Mouse (Mus musculus) embryonic facial prominence, embryonic 13.5 days (tissue): Measurements from ENCODE around the gene E2f7. TPM values are rescaled to one million over a fixed set of nuclear protein-coding genes. Genes with fewer than 3 reads are reported as not detected.
"Not testable (repeated sequence)": the region's sequence is repeated elsewhere in the genome, so short reads cannot be mapped to it uniquely, and the experiment has no call there.

Experiments
- ATAC-seq: fragments of 200-750 bp; cut with Nextera tagmentation; 2 replicates; pipeline ENCODE4 v1.8.0; 2017; ENCODE audit warnings: low read depth; ENCODE audit not compliant: insufficient number of reproducible peaks, insufficient read depth, low FRiP score, low TSS enrichment
- H3K27ac ChIP-seq: fragments of 300-500 bp; sonication (generic); 2 replicates; pipeline ENCODE4 v1.5.1; 2015; ENCODE audit warnings: moderate library complexity, mild to moderate bottlenecking, inconsistent platforms
- H3K27me3 ChIP-seq: fragments of 300-500 bp; sonication (generic); 2 replicates; pipeline ENCODE4 v1.6.1; 2015; ENCODE audit warnings: mild to moderate bottlenecking, inconsistent platforms
- H3K36me3 ChIP-seq: fragments of 300-500 bp; sonication (generic); 2 replicates; pipeline ENCODE4 v1.6.1; 2015; ENCODE audit warnings: mild to moderate bottlenecking, inconsistent platforms
- H3K4me1 ChIP-seq: fragments of 300-500 bp; sonication (generic); 2 replicates; pipeline ENCODE4 v1.6.1; 2015; ENCODE audit warnings: inconsistent platforms
- H3K4me2 ChIP-seq: fragments of 300-500 bp; sonication (generic); 2 replicates; pipeline ENCODE4 v1.6.1; 2015; ENCODE audit warnings: moderate library complexity, mild to moderate bottlenecking, inconsistent platforms
- H3K4me3 ChIP-seq: fragments of 300-500 bp; sonication (generic); 2 replicates; pipeline ENCODE4 v1.5.1; 2015; ENCODE audit warnings: mild to moderate bottlenecking, inconsistent platforms
- H3K9ac ChIP-seq: fragments of 300-500 bp; sonication (generic); 2 replicates; pipeline ENCODE4 v1.6.1; 2015; ENCODE audit warnings: mild to moderate bottlenecking, inconsistent platforms
- H3K9me3 ChIP-seq: fragments of 300-500 bp; sonication (generic); 2 replicates; pipeline ENCODE4 v1.6.1; 2016; ENCODE audit warnings: inconsistent platforms
- WGBS: fragments of 180-500 bp; shearing (Covaris S2); methylation state at CpG from one replicate; pipeline ENCODE4 v1.1.7; 2015; ENCODE audit warnings: mixed read lengths; 5-methylcytosine and 5-hydroxymethylcytosine counted together
- polyA plus RNA-seq: library from polyadenylated mRNA; unstranded; fragments of >200 nt; fragmentation: Nextera tagmentation; extraction: Ambion mirVana; gene quantifications from 2 replicates; pipeline ENCODE4 v1.2.1, GENCODE M21; 2015

The E2f7 gene
- polyA plus RNA-seq, 1 experiment from 2014 or later: 24.3 TPM

DNA sequence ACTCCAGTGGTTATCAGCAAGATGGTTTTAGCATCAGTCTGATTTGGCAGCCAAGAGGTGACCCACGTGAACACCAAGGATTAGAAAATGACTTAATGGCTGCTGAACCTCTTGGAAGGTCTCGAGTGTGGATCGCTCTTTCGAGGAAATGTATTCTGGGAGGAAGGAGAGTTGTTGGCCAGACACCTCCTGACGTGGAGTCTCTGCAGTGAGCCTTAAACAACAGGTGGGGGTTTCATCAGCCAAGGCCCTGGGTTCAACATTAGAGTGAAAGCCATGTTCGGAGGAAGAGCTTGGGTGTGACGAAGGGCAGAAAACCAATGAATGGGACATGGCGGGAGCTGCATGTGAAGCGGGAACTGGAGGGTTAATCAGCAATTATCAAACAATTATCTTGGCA is 3.8 kb downstream of the E2f7 start:
- Histone ChIP-seq H3K4me1 (peaks cover 16% of the 10 kb centered on the region), H3K9me3 (no peaks in the 10 kb centered on the region), H3K9ac (no peak overlapping the region), H3K27ac (no peak overlapping the region), H3K4me2 (no peak overlapping the region), H3K36me3 (peaks cover 53% of the 10 kb centered on the region), H3K4me3 (no peak overlapping the region), H3K27me3 (no peaks in the 10 kb centered on the region)
- no peak for ATAC-seq
- 96% methylated on average over 9 of the region's 9 CpGs for WGBS

DNA sequence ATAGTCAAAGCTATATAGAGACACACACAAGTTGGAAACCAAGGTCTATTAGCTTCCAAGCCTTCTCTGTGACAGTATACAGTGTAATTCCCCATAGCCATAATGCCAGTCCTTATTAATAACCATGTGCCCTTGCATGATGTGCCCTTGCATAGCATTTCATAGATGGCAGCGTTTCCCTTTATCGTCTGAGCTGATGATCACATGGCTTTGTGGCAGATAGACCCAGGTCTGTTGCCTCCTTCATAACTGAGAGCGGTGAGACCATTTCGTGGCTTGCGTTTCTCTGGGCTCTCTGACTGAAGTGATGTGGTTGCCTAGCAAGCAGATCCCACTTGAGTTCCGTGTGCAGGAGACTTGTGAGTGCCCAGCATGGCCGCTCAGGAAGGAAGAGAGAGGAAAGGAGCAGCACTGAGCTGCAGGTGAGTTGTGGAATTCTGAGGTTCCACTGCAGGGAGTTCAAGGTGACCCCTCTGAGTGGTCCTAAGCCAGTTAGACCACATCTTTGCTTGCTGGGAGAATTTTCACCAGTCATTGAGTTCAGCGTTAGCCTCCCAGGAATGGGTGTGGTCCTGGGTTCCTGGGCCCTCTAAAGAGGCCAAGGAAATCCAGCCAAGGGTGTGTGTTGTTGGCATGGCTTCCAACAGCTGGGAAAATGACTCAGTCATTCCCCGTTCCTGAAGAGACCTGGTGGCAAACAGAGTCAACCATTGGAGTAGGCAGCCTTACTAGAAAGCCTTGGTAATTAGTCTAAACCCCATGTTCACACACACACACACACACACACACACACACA is 4.5 kb downstream of the E2f7 start:
- 97% methylated on average over 9 of the region's 9 CpGs for WGBS
- no peak overlapping the region for H3K27ac ChIP-seq
- H3K9ac ChIP-seq: no peak overlapping the region
- H3K4me1 ChIP-seq: peaks cover 15% of the 10 kb centered on the region
- no peak overlapping the region for H3K4me2 ChIP-seq
- H3K4me3 ChIP-seq: no peak overlapping the region
- peaks cover 59% of the 10 kb centered on the region for H3K36me3 ChIP-seq
- H3K27me3 ChIP-seq: no peaks in the 10 kb centered on the region
- ATAC-seq: no peak
- H3K9me3 ChIP-seq: no peaks in the 10 kb centered on the region

DNA sequence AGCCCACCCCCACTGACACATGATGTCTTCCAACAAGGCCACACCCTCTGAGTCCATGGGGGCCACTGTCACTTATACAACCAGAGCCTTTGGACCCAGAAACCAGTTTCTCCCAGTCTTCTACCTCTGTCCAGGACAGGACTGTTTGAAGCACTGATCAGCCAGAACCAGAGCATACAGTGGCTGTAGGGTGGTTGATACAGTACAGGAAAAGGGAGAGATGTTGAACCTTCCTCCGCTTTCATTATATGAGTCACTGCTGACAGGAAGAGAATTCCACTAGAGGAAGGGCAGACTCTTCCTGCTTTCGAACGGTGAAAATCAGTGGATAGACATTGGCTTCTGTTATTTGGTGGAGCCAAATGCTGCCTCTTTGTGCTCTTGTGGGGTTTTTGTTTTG is 7.6 kb downstream of the E2f7 start:
- Histone ChIP-seq H3K4me1 (no peaks in the 10 kb centered on the region), H3K36me3 (peaks cover 83% of the 10 kb centered on the region), H3K9me3 (0 out of 2 replicates have a peak, but pooled peaks cover 2% of the 10 kb centered on the region), H3K27me3 (no peaks in the 10 kb centered on the region), H3K4me2 (no peak overlapping the region), H3K9ac (no peak overlapping the region), H3K4me3 (no peak overlapping the region), H3K27ac (no peak overlapping the region)
- no peak for ATAC-seq
- WGBS: 88% methylated on average over 3 of the region's 3 CpGs

DNA sequence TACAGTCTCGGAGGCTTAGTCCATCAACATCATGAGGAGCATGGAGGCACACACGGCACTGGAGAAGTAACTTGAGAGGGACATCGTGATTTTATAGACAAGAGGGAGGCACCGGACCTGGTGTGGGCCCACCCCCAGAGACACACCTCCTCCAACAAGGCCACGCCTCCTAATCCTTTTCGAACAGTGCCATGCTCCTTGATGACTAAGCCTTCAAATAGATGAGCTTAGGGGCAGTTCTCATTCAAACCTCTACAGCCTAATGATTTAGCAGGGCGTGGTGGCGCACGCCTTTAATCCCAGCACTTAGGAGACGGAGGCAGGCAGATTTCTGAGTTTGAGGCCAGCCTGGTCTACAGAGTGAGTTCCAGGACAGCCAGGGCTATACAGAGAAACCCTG is 10.3 kb downstream of the E2f7 start:
- H3K4me3 ChIP-seq: no peak overlapping the region
- H3K27me3 ChIP-seq: no peaks in the 10 kb centered on the region
- H3K4me1 ChIP-seq: no peaks in the 10 kb centered on the region
- no peak for ATAC-seq
- no peak overlapping the region for H3K27ac ChIP-seq
- no peak overlapping the region for H3K4me2 ChIP-seq
- WGBS: 95% methylated on average over 10 of the region's 10 CpGs
- H3K9me3 ChIP-seq: 0 out of 2 replicates have a peak, but pooled peaks cover 2% of the 10 kb centered on the region
- peaks cover 72% of the 10 kb centered on the region for H3K36me3 ChIP-seq
- no peak overlapping the region for H3K9ac ChIP-seq

DNA sequence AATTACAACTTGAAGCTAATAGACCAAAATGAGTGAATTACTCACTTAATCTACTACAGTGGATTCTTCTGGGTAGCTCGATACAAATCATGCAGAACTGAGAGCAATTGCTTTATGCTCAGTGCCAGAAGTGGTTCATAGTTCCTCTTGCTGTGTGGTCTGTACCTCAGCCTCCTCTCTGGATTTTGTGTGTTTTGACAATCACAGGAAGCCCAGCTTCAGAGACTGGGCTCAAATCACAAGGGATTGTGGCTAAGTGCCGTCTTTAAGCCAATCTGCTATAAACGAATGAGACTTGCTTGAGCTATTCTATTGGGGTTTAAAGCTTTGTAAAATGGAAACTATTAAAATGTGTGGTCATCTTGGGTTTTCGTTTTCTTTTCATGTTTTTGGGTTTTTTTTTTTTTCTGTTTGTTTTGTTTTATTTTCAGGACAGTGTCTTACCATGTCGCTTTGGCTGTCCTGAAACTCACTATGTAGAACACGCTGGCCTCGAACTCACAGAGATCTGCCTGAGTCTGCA is 11.1 kb downstream of the E2f7 start:
- Histone ChIP-seq H3K36me3 (peaks cover 74% of the 10 kb centered on the region), H3K27ac (no peak overlapping the region), H3K9me3 (0 out of 2 replicates have a peak, but pooled peaks cover 2% of the 10 kb centered on the region), H3K27me3 (no peaks in the 10 kb centered on the region), H3K4me1 (no peaks in the 10 kb centered on the region), H3K4me3 (no peak overlapping the region), H3K4me2 (no peak overlapping the region), H3K9ac (no peak overlapping the region)
- 78% methylated on average over 7 of the region's 7 CpGs for WGBS
- ATAC-seq: no peak

DNA sequence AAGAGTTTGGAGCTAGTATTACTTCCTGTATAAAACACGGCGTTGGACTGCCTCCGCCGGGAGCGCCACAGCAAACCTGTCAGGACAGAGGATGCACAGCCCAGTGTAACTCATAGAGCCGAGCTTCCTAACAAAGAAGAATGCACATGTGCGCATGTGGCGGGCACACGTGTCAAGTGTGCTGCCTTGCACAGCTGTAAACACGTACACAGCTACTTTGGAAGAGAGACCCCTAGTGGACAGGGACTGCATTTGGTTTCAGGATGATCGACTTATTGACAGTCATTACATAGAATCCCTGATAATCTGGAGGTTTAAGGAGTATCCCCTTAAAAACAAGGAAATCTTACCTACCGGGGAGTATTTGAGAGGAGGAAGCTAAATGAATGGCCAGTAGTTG is 15.3 kb downstream of the E2f7 start:
- 56% methylated on average over 7 of the region's 12 CpGs for WGBS
- not testable (repeated sequence) for H3K4me3 ChIP-seq, H3K9me3 ChIP-seq, H3K4me2 ChIP-seq, H3K27ac ChIP-seq, H3K27me3 ChIP-seq, ATAC-seq, H3K4me1 ChIP-seq, H3K9ac ChIP-seq
- peaks cover 76% of the 10 kb centered on the region for H3K36me3 ChIP-seq

DNA sequence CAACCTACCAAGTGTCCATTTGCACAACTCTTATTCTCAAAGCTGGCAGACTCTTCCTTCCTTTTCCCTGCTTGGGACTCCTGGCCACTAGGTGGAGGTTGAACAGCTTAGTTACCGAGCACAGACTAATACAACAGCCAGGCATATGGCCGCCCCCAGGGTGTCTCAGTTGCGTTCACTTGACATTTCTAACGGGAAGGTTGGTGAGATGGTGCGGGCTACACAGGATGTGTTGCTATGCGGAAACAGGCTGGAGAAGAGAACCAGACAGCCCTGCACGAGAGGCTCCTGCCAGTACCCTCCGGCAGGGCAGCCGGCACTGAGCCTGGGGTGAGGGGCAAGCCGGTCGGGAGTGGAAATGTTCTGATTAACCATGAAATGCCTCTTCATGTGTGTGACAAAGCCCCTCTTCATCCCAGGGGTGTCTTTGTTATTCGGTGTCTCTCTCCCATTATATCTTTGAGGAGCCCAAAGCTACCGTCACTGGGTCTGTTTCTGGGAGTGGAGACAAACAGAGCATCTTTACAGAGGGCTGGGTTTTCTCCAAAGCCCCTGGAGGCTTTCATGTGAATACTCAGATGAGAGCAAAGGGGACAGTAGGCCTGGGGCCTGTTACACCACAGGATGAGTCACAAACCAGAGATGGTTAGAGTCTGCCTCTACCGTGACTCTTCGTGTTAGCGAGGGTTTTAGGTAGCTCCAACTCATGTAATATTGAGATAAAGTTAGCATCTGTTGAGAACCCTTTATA is 17.1 kb downstream of the E2f7 start:
- WGBS: 52% methylated on average over 16 of the region's 16 CpGs
- Histone ChIP-seq H3K9ac (no peak overlapping the region), H3K27ac (no peak overlapping the region), H3K27me3 (no peaks in the 10 kb centered on the region), H3K9me3 (no peaks in the 10 kb centered on the region), H3K4me3 (no peak overlapping the region), H3K4me1 (0 out of 2 replicates have a peak, but pooled peaks cover 4% of the 10 kb centered on the region), H3K36me3 (peaks cover 81% of the 10 kb centered on the region), H3K4me2 (peak overlapping the region; percentile 14; the same call in 1 of the 2 replicates)
- no peak for ATAC-seq

DNA sequence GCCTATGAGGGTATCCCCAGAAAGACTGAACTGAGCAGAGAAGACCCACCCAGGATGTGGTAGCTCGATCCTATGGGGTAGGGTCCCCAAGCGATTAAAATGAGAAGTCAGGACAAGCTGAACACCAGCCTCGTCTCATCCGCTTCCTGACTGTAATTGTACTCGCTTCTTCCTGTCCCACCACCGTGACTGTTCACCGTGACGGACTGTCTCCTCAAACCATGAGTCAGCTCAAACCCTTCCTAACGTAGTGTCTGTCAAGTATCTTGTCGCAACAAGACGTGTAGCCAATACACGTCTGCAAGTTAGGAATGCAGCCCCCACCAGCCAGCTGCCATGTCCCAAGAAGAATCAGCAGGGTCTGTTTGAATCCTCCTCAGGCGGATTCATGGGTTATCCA is 18.2 kb downstream of the E2f7 start:
- 94% methylated on average over 13 of the region's 13 CpGs for WGBS
- H3K27me3 ChIP-seq: no peaks in the 10 kb centered on the region
- ATAC-seq: no peak
- no peak overlapping the region for H3K27ac ChIP-seq
- no peaks in the 10 kb centered on the region for H3K9me3 ChIP-seq
- H3K9ac ChIP-seq: no peak overlapping the region
- no peak overlapping the region for H3K4me2 ChIP-seq
- H3K4me3 ChIP-seq: no peak overlapping the region
- H3K4me1 ChIP-seq: 0 out of 2 replicates have a peak, but pooled peaks cover 4% of the 10 kb centered on the region
- H3K36me3 ChIP-seq: peaks cover 86% of the 10 kb centered on the region

DNA sequence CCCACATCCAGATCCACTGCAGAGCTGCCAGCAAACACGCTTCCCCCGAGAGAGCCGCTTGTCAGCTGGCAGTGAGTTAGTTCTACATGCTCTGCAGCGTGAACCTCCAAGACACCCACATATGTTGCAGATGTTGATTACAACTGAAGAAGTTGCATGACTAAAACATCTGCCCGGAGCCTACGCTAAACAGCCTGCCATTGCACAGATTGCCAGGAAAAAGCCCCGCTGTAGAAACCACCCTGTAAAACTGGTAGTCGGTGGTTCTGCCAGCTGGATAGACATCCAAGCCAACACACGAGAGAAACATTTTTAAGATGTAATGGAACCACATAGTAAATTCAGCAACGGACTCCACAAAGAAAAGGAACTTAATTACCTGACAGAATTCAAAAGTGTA is 24.3 kb downstream of the E2f7 start:
- no peaks in the 10 kb centered on the region for H3K9me3 ChIP-seq
- H3K4me2 ChIP-seq: no peak overlapping the region
- H3K9ac ChIP-seq: no peak overlapping the region
- peaks cover 88% of the 10 kb centered on the region for H3K36me3 ChIP-seq
- no peaks in the 10 kb centered on the region for H3K4me1 ChIP-seq
- no peak for ATAC-seq
- no peak overlapping the region for H3K4me3 ChIP-seq
- WGBS: 79% methylated on average over 10 of the region's 10 CpGs
- H3K27me3 ChIP-seq: no peaks in the 10 kb centered on the region
- H3K27ac ChIP-seq: no peak overlapping the region

DNA sequence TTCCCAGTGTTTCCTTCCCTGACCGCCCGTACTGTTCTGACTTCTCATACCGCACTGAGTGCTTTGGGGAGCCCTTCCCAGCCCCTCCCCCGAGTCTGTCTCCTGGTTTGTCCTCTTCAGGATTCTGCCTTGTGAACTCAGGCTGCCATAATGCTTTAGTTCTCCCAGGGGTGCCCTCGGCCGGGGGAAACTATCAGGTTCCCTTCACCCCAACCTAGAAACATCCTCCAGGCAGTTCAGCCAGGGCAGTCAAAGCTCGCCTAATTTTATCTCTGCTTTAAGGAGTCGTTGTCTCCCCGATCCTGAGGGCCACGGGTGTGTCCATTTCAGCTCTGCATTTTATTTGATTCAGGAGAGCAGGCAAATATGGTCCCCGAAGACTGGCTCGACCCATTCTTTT is 28.0 kb downstream of the E2f7 start:
- no peak overlapping the region for H3K27ac ChIP-seq
- no peaks in the 10 kb centered on the region for H3K9me3 ChIP-seq
- peaks cover 83% of the 10 kb centered on the region for H3K36me3 ChIP-seq
- H3K4me2 ChIP-seq: no peak overlapping the region
- no peak overlapping the region for H3K9ac ChIP-seq
- WGBS: 92% methylated on average over 12 of the region's 12 CpGs
- no peak for ATAC-seq
- no peaks in the 10 kb centered on the region; the same call in 1 of the 2 replicates for H3K4me1 ChIP-seq
- H3K4me3 ChIP-seq: no peak overlapping the region
- no peaks in the 10 kb centered on the region for H3K27me3 ChIP-seq

DNA sequence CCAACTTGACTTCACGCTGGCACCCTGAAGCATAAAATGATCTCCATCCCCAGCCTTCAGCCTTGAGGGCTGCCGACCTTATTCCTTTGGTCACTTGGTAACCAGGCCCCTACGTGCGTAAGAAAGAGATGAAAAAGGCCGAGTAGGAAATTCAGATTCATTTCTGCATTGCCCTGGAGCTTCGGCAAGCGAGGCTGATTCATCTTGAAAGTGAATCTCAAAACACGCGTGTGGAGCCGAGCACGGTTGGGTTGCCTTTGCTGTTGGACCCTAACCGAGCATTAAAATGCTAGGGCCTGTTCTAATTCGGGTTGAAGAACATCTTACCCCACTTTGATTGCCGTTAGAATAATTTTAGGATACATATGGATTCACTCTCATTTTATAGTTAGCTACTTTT is 28.6 kb downstream of the E2f7 start:
- no peaks in the 10 kb centered on the region for H3K9me3 ChIP-seq
- peaks cover 83% of the 10 kb centered on the region for H3K36me3 ChIP-seq
- H3K4me1 ChIP-seq: no peaks in the 10 kb centered on the region; the same call in 1 of the 2 replicates
- H3K27me3 ChIP-seq: no peaks in the 10 kb centered on the region
- H3K4me3 ChIP-seq: no peak overlapping the region
- 90% methylated on average over 14 of the region's 14 CpGs for WGBS
- no peak for ATAC-seq
- no peak overlapping the region for H3K27ac ChIP-seq
- H3K9ac ChIP-seq: no peak overlapping the region
- H3K4me2 ChIP-seq: no peak overlapping the region

DNA sequence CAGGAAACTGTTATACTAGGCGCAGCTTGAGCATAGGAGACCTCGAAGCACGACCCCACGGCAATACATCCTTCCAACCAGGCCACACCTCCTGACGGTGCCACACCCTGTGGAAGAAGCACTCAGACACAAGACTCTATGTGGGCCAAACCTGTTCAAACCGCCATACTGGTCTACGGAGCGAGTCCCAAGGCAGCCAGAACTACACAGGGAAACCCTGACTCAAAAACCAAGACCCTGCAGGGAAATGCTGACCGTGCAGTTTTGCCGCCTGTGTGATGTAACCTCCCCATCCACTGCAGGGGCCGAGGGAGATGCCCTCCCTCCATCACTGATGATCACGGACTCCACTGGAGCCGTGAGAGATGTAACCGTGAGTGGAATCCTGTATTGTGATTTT is 36.5 kb downstream of the E2f7 start:
- Histone ChIP-seq H3K36me3 (peaks cover 73% of the 10 kb centered on the region), H3K4me1 (no peaks in the 10 kb centered on the region)
- ATAC-seq: no peak

More for the DNA sequence above, 36.5 kb downstream of the E2f7 start:
- Histone ChIP-seq H3K27ac (no peak overlapping the region), H3K27me3 (no peaks in the 10 kb centered on the region), H3K9ac (no peak overlapping the region), H3K9me3 (no peaks in the 10 kb centered on the region), H3K4me2 (no peak overlapping the region), H3K4me3 (no peak overlapping the region)
- 92% methylated on average over 14 of the region's 14 CpGs for WGBS
